Mouse (Mus musculus) C2C12 (cell line): Measurements from ENCODE around the gene Tmem38b.

Experiments used
- CTCF ChIP-seq: IDR thresholded peaks from one replicate; pipeline ENCODE4 v1.5.1; 2011; ENCODE audit not compliant: control insufficient read depth, insufficient read depth, insufficient read length
- MAX ChIP-seq: IDR thresholded peaks from one replicate; pipeline ENCODE4 v1.6.1; 2011; ENCODE audit warnings: mild to moderate bottlenecking, control low read depth
- MYOG ChIP-seq: IDR thresholded peaks from one replicate; pipeline ENCODE4 v1.6.1; 2011; ENCODE audit not compliant: control insufficient read depth, insufficient read length; ENCODE audit errors: extremely low read depth
- USF1 ChIP-seq: IDR thresholded peaks from one replicate; pipeline ENCODE4 v1.6.1; 2011; ENCODE audit warnings: low read depth, mild to moderate bottlenecking, control low read depth, moderate library complexity

DNA sequence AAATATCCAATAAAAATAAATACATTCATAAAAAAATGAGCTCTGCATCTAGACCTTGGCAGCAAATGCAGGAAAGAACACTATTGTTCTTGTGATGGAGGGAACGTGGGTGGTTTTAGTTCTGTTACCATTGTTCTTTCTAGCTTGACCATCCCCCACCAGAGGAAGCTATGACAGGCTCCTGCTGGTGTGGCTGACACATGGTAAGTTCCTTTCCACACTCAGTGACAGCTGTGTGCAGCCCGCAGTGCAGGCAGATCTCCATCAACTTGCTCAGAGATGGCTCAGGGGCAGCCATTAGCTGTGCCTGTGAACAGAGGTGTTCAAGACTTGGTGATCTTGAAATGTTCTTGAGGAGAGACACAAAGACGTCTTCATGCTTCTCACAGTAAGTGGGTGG lies 6.5 kb downstream of the Tmem38b start:
- TF ChIP-seq MAX, result no peak
- no peak for TF ChIP-seq CTCF
- TF ChIP-seq USF1, result no peak
- no peak for TF ChIP-seq MYOG
